Mouse (Mus musculus) macrophage (primary cell): ENCODE measurements around the gene Chchd1. TPM values are rescaled to one million over a fixed set of nuclear protein-coding genes. Genes with fewer than 3 reads are reported as not detected.
A peak's percentile ranks its signal among the peaks of the same experiment; 100 is the strongest.

Experiments
- H3K27ac ChIP-seq: fragments of 350-480 bp; formaldehyde crosslinking; 2 replicates; pipeline ENCODE4 v1.9.0; 2021
- H3K36me3 ChIP-seq: fragments of 350-480 bp; formaldehyde crosslinking; 2 replicates; pipeline ENCODE4 v1.9.0; 2021; ENCODE audit errors: inconsistent target
- H3K4me3 ChIP-seq: fragments of 350-480 bp; formaldehyde crosslinking; 2 replicates; pipeline ENCODE4 v1.9.0; 2021; ENCODE audit errors: inconsistent target
- H3K79me2 ChIP-seq: fragments of 350-480 bp; formaldehyde crosslinking; 2 replicates; pipeline ENCODE4 v1.9.0; 2021; ENCODE audit errors: inconsistent target
- WGBS: methylation state at CpG from one replicate; pipeline ENCODE4 v1.1.7; 2026; ENCODE audit warnings: inconsistent platforms; ENCODE audit not compliant: missing documents; 5-methylcytosine and 5-hydroxymethylcytosine counted together
- polyA plus RNA-seq: library from polyadenylated mRNA; stranded (reverse); fragments of 250-400 nt; gene quantifications from 3 replicates; pipeline ENCODE4 v1.2.4, GENCODE M21; 2018; ENCODE audit warnings: inconsistent platforms

Chchd1 gene
- polyA plus RNA-seq, 1 experiment from 2014 or later, result 58.9 TPM

DNA sequence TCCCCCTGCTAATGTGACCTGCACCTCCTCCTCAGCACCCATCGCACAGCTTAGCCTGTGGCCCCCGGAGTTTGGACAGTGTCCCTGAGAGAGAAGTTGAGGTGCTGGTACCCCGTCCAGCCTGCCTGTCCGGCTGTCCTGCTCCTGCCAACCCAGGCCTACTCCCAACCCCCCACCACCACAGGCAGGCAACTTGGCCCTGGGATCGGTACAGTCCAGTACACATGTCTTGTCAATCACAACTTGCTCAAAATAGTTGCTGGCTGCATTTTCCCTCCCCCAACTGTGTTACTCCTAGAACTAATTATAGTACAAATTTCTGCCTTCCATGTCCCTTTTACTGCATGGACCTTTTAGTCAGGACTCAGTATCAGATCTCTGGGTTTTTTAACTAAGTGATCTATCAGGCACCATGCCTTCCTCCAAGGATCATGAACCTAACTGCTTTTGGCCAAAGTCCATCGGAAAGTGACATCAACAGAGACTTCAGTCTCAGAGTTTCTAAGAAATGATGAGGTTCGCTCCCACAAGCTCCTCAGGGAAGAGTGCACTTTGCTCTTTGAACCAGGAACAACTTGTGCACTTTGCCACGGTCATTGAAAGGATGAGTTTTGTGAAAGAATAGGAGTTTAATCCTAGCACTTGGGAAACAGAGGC, 34.5 kb upstream of the Chchd1 start, which contains the start of gene Synpo2l:
Synpo2l (minus strand) TSS at position 201 of the 657 bp plus-strand sequence.
- WGBS, result 92% methylated on average over 8 of the region's 8 CpGs
- H3K36me3 ChIP-seq, result no peaks in the 10 kb centered on the region
- no peak within 1 kb of the TSS for H3K27ac ChIP-seq
- H3K79me2 ChIP-seq, result no peaks in the 10 kb centered on the region
- H3K4me3 ChIP-seq, result no peak within 1 kb of the TSS

DNA sequence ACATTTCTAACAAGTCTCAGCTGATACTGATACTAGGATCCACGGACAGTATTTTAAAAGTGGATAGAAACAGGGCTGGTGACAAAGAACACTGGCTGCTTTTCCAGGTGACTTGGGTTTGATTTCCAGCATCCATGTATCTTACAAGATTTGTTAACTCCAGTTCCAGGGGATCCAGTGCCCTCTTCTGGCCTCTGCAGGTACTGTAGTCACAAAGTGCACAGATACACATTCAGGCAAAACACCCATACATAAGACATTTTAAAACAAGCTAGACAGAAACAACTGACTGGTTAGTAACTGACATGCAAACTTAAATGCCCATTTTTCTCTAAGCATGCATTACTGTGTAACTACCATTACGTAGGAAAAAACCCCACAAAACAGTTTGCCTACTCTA, 29.8 kb upstream of the Chchd1 start:
- WGBS, result 94% methylated on average over 2 of the region's 2 CpGs
- no peak overlapping the region for H3K4me3 ChIP-seq

GRCm38 (mm10) chr14:20673735-20674063, 29.1 kb upstream of the Chchd1 start:
- Histone ChIP-seq H3K36me3 (peaks cover 26% of the 10 kb centered on the region; the same call in 1 of the 2 replicates), H3K27ac (peak overlapping the region; percentile 92), H3K4me3 (peak overlapping the region; percentile 100), H3K79me2 (peaks cover 45% of the 10 kb centered on the region)
- WGBS, result 10% methylated on average over 13 of the region's 13 CpGs

More for the DNA sequence above, 29.8 kb upstream of the Chchd1 start:
- H3K79me2 ChIP-seq, result peaks cover 38% of the 10 kb centered on the region
- peaks cover 19% of the 10 kb centered on the region; the same call in 1 of the 2 replicates for H3K36me3 ChIP-seq
- H3K27ac ChIP-seq, result no peak overlapping the region

DNA sequence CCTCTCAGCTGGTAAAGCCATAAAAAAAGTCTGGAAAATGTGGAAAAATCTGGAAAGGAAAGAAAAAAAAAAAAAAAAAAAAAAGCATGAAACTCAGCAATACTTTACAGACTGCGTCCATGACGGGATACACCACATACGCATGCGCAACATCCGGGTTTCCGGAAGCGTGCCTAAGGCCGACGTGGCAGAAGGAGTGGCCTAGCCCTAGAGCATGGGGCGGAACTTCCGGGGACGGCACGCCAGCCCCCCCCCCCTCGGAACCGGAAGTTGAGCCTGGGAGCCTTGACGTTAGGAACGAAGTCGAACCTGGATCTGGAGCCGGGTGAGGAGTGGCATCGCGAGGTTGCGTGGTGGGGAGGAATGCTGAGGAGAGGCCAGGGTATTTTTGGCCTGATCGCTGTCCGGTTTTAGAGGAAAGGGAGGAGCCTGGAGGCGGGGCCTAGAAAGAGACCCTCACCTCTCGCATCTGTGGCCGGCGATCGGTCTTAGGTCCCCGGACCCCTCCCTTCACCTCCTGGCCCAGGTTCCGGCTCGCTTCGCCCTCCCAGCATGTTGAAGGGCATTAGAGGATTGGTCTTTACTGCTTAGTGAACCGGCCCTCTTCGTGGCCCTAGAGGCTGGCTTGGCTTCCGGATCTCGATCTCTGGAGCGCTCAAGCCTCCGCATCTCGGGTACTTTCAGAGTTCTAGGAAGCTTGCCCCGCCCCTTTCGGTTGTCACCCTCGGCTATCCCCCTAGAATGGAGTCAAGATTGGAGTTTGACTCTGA, 28.6 kb upstream of the Chchd1 start, which contains the start of gene Sec24c:
Sec24c (plus strand) TSS at position 245 of the 770 bp plus-strand sequence.
- Histone ChIP-seq H3K36me3 (peaks cover 31% of the 10 kb centered on the region), H3K79me2 (peaks cover 51% of the 10 kb centered on the region), H3K4me3 (peak within 1 kb of the TSS; percentile 100), H3K27ac (peak within 1 kb of the TSS; percentile 92)
- 1% methylated on average over 43 of the region's 43 CpGs for WGBS

DNA sequence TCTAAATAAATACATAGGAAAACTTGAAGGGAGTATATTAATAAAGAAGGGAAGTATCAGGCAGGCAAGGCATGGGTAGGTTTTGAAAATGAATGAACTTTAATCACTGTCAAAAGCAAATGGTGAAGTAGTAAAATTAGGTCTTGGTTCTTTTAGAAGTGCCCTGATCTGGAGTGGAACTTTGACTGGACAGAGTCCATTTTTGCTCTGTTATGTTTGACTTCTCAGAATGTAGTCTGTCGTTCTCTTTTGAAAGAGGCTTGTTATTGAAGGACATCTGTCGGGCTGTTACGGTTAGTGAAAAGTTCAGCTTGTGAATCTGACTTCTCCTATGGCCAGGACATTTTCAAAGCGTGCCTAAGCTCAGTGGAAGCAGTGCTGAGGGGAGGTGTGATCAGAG, 24.9 kb upstream of the Chchd1 start:
- no peak overlapping the region for H3K4me3 ChIP-seq
- H3K27ac ChIP-seq, result no peak overlapping the region
- WGBS, result 93% methylated on average over 4 of the region's 4 CpGs
- H3K36me3 ChIP-seq, result peaks cover 66% of the 10 kb centered on the region
- peaks cover 77% of the 10 kb centered on the region for H3K79me2 ChIP-seq

GRCm38 (mm10) chr14:20681742-20682141, 21.1 kb upstream of the Chchd1 start:
- Histone ChIP-seq H3K79me2 (peaks cover 51% of the 10 kb centered on the region), H3K36me3 (peaks cover 95% of the 10 kb centered on the region), H3K27ac (no peak overlapping the region), H3K4me3 (no peak overlapping the region)
- 59% methylated on average over 2 of the region's 2 CpGs for WGBS

DNA sequence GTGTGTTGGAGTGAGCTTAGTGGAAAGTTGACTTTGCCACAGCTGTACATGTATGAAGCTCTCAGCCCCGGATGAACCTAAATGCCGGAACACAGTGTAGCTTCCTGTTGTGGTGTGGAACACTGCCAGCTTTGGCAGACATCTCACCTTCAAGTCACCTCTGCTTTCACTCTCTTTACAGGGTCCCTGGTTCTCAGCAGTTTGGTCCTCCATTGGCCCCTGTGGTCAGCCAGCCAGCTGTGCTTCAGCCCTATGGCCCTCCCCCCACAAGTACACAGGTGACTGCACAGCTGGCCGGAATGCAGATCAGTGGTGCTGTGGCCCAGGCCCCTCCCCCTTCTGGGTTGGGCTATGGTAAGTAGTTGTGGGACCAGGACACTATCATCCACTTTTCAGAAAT, 20.3 kb upstream of the Chchd1 start:
- H3K27ac ChIP-seq, result no peak overlapping the region
- H3K36me3 ChIP-seq, result peaks cover 96% of the 10 kb centered on the region
- 54% methylated on average over 3 of the region's 3 CpGs for WGBS
- H3K4me3 ChIP-seq, result no peak overlapping the region
- H3K79me2 ChIP-seq, result peaks cover 43% of the 10 kb centered on the region

GRCm38 (mm10) chr14:20686576-20686975, 16.2 kb upstream of the Chchd1 start:
- 93% methylated on average over 3 of the region's 3 CpGs for WGBS
- H3K27ac ChIP-seq, result no peak overlapping the region

DNA sequence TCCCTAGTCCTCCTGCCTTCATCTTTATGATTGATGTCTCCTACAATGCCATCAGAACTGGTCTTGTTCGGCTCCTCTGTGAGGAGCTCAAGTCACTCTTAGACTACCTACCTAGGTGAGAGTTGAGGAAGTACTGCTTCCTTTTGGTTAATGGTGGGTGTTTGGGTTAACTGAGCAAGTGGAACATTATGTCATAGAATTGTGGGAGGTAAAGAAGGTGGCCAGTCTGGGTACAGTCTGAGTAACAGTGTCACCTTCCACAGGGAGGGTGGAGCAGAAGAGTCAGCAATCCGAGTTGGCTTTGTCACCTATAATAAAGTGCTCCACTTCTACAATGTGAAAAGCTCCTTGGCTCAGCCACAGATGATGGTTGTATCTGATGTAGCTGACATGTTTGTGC, 13.8 kb upstream of the Chchd1 start:
- Histone ChIP-seq H3K36me3 (peaks cover 86% of the 10 kb centered on the region), H3K27ac (no peak overlapping the region), H3K79me2 (no peaks in the 10 kb centered on the region), H3K4me3 (no peak overlapping the region)
- WGBS, result 96% methylated on average over 2 of the region's 2 CpGs

More at GRCm38 (mm10) chr14:20686576-20686975, 16.2 kb upstream of the Chchd1 start:
- Histone ChIP-seq H3K36me3 (peaks cover 89% of the 10 kb centered on the region), H3K4me3 (no peak overlapping the region), H3K79me2 (peaks cover 3% of the 10 kb centered on the region; the same call in 1 of the 2 replicates)

GRCm38 (mm10) chr14:20691772-20692171, 11.0 kb upstream of the Chchd1 start:
- Histone ChIP-seq H3K27ac (no peak overlapping the region), H3K4me3 (no peak overlapping the region), H3K36me3 (peaks cover 59% of the 10 kb centered on the region), H3K79me2 (peaks cover 11% of the 10 kb centered on the region)
- WGBS, result 88% methylated on average over 6 of the region's 6 CpGs

- H3K27ac ChIP-seq, result no peak overlapping the region
- peaks cover 40% of the 10 kb centered on the region for H3K36me3 ChIP-seq
- no peak overlapping the region for H3K4me3 ChIP-seq
- 88% methylated on average over 9 of the region's 10 CpGs for WGBS
- peaks cover 30% of the 10 kb centered on the region for H3K79me2 ChIP-seq
Observed at GRCm38 (mm10) chr14:20693589-20694101, 9.2 kb upstream of the Chchd1 start.

DNA sequence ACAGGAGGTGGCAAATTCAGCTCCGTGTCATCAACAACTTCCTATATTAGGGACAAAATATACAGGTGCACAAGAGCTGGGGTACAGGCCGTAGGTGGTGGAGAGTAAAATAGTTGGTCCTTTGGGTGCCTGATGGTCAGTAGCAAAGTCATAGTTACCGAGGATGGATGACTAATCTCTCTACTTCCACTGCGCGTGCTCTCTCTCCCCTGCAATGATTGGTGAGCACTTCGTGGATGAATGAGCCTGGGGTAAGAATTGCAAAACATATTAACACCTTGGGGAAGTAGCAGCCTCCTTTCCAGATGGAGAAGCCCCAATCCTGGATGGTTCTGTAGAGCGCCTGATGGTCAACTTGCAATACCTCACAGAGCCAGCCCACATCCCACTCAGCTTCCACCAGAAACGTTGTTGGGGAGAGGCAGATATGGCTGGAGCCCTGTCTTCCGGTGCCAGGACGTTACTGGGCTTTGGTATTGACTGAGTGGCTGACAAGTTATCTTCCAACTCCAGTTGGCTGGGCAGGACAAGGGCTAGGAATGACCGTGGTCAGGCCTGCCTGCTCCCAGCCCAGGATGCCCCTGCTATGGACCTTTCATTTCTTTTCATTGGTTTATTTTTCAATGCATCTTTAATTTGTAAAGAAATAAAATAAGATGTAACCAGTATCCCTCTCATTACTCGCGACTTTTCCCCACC, 8.5 kb upstream of the Chchd1 start:
- WGBS, result 42% methylated on average over 13 of the region's 13 CpGs

GRCm38 (mm10) chr14:20694884-20695760, 7.7 kb upstream of the Chchd1 start, which contains the start of gene Fut11:
Gene Fut11, plus strand, starts transcription at chr14:20694968.
- whole genome bisulfite sequencing, result under 1% methylated on average over 101 of the region's 111 CpGs
- peaks cover 25% of the 10 kb centered on the region for H3K36me3 ChIP-seq
- peak within 1 kb of the TSS; percentile 31 for H3K4me3 ChIP-seq
- peaks cover 44% of the 10 kb centered on the region for H3K79me2 ChIP-seq
- H3K27ac ChIP-seq, result peak within 1 kb of the TSS; percentile 12; the same call in 1 of the 2 replicates

More for the DNA sequence above, 8.5 kb upstream of the Chchd1 start:
- Histone ChIP-seq H3K27ac (peak overlapping the region; percentile 12; the same call in 1 of the 2 replicates), H3K4me3 (peak overlapping the region; percentile 31; the same call in 1 of the 2 replicates), H3K79me2 (peaks cover 36% of the 10 kb centered on the region), H3K36me3 (peaks cover 33% of the 10 kb centered on the region)
